Mouse (Mus musculus) frontal cortex, postnatal 25 days (tissue): ENCODE results near the gene Lgr6.

ENCODE experiments used
- DNase-seq, 2 experiments: peaks; one replicate each; pipeline ENCODE4 v3.0.0; 2022; ENCODE audit warnings: low spot score in 2 of 2

Gene Lgr6

DNA sequence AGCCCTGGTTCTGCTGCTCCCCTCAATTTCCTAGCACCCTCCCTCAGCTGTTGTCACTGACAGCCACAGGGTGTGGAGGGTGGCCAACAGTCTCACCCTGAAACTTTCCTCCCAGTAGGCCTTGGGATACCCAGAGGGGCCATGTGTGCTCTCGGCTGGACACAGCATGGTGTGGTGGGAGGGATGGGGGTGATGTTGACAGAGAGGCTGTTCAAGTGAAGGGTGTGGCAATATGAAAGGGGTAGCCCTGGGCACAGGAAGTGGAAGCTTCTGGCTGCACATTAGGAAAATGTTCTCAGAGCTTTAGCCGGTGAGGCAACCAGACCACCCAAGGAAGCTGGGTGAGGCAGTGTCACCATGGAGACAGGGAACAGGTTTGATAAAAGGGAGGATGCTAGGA lies 26.1 kb downstream of the Lgr6 start:
- DNase-seq, result no peak

- no peak for DNase-seq
These were observed 28.6 kb downstream of the Lgr6 start for GRCm38 (mm10) chr1:135076470-135076869.

- no peak for DNase-seq
These were observed 29.8 kb downstream of the Lgr6 start for GRCm38 (mm10) chr1:135075270-135075669.

DNA sequence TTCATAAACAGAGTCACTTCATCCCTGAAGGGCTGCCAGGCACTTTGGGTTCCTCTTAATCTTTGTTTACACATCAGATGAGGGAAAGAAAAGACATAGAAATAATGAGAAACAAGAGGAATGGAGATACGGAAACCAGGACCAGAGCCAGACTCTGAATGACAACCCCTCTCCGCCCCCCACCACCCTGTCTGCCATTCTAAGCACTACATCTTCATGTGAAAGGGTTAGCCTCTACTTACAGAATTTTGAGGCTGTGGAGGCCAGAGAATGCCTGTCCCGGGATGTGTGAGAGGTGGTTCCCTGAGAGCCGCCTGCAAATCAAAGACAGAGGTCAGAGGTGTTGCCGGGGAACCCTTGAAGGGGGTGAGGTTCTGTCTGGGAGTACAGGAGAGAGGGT lies 32.4 kb downstream of the Lgr6 start:
- no peak for DNase-seq

DNA sequence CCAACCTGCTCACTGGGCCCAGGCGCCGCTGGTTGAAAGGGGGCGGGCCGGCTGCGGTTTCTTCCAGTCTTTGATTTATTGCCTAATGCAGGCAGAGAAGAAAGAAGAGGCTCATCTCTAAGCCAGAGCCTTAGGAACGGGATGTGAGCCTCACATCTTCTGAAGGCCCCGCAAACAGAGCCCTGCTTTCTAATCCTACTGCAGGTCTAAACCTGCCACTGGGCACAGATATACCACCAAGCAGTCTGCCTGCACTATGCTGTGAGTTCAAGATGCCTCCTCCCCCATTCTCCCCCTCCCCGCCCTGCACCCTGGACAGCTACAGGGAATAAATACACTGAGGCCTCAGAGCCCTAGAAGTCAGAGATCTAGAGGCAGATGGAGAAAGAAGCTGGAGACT lies 35.2 kb downstream of the Lgr6 start:
- DNase-seq, result no peak

DNA sequence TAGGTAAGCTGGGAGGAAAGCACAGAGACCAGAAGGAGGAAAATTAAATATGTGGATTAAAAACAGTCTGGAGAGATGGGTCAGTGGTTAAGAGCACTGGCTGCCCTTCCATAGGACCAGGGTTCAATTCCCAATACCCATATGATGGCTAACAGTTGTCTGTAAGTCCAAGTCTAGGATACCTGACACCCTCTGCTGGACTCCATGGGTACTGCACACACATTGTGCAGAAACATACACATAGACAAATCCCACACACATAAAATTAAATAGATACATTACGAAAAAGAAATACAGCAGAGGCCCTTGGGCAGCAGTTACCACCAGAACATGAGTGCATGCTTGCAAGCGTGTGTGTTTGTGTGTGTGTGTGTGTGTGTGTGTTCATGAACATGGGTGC lies 40.6 kb downstream of the Lgr6 start:
- DNase-seq, result no peak

GRCm38 (mm10) chr1:135062936-135063335 lies 42.1 kb downstream of the Lgr6 start:
- no peak for DNase-seq

- no peak for DNase-seq
These were observed 43.8 kb downstream of the Lgr6 start for GRCm38 (mm10) chr1:135061300-135061699.

- no peak for DNase-seq
These were observed 44.9 kb downstream of the Lgr6 start for GRCm38 (mm10) chr1:135060174-135060573.

DNA sequence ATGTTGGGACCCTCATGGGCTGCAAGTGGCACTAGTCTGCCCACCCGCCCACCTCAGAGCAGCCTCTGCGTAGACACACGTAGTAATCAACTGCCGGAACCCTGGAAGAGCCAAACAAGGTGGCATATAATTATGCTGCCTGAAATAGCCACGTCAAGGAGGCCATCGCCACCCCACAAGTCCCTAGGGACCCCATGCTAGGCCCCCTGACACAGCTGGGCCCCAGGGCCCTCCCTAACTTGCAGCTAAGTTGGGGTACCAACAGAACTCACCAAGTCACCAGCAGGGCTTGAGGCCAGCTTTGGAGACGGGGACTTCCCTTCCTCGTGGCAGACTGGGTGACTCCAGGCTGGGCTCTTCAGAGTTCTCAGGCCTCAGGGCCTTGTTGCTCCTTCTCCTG lies 48.2 kb downstream of the Lgr6 start:
- no peak for DNase-seq

DNA sequence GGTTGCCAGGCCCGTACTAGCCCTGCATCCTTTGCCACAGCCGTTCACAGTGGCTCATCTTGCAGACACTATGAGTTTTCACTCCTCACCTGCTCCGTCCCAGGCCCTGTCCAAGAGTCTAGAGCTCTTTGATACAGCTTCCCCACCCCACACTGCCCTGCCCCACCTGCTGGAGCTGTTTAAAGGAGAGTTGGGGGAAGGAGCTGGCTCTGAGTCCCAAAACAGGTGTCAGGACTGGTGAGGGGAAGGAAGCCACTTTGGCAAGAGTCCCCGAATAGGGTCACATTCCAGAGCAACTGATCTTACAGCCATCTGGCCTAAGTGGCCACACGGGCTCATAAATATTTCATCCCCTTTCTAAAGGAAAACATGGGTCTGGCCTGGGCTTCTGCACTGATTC lies 51.0 kb downstream of the Lgr6 start:
- DNase-seq, result no peak

- no peak for DNase-seq
These were observed 60.6 kb downstream of the Lgr6 start for GRCm38 (mm10) chr1:135044439-135044838.

DNA sequence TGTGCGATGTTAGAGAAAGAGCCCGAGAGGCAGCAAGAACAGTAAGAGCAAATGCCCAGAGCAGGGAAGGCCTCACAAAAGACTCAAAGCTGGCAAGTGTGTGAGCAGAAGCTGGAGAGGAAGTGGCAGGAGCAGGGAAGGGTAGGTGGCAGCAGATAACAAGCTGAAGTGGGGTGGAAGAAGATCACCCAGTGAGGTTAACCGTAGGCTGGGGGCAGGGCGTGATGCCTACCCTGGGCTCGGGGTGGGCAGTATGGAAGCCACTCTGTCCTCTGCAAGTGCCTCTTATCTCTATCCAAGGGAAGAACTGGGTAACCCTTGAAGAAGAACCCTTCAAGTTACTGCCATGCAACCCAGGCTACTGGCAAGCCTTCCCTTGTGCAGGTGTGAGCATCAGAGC lies 68.8 kb downstream of the Lgr6 start:
- DNase-seq, result no peak

DNA sequence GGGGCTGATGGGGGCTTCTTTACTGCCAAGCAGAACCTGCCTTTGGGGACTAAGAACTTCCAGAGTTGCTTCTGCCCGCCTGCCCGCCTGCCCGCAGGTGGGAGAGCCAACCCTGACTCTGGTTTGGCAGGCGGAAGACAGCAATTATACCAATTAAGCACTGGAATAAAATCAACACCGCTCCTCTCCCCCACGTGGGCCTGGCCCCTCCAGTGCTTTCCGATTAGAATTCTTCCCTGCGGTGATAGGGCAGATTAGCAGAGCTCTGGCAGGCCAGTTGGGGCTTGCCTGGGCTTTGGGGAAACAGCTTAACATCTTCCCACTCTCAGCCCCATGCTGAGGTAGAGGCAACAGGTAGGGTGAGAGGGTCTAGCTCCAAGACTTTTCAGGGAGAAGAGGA lies 72.4 kb downstream of the Lgr6 start:
- no peak for DNase-seq

DNA sequence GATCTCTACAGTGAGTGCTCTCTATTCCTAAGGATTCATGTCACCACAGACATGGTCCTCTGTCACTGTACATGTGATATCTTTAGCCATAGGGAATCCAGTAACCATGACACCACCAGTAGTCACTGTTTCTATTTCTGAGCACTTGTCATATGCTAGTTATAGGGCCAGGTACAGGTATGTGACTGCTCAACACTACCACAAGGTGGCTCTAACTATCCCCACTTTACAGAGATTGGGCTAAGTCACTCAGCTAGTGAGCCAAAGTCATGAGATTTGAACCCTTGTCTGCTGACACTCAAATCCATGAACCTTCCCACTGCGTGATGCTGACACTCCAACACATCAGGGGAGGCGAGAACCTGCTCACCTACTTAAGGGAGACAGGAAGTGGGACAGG lies 75.0 kb downstream of the Lgr6 start:
- DNase-seq, result no peak

- no peak for DNase-seq
These were observed 78.8 kb downstream of the Lgr6 start for GRCm38 (mm10) chr1:135026275-135026674.

GRCm38 (mm10) chr1:135023583-135023982 lies 81.5 kb downstream of the Lgr6 start:
- no peak for DNase-seq

GRCm38 (mm10) chr1:135021936-135022335 lies 83.1 kb downstream of the Lgr6 start:
- no peak for DNase-seq

GRCm38 (mm10) chr1:135020970-135021369 lies 84.1 kb downstream of the Lgr6 start:
- DNase-seq, result no peak

DNA sequence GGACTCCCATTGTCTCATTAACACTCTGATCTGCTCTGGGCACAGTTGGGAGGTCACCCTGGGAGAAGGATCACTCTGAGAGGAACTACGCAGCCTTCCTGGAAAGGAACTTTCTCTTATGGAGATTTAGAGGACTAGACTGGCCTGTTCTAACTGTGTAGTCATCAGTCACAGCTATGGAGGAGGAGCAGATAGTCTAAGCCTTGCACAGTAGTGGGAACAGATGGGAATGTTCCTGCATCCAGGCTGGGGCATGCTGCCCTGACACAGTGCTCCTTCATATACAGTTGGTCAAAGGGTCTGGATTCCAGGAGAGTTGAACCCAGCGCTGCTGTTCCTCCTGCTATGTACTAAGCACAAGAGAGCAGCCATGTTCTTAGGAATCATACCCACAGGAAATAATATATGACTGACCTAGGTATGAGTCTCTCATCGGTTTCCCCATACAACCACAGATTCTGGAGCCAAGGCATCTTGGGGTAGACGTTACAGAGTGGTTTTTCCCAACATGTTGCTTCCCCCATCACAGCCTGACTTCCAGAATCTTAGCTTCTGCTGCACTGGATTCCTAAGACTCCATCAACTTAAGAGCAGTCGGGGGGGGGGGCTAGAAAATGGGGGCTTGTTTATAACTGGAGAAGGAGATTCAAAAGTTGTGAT lies 84.7 kb downstream of the Lgr6 start:
- DNase-seq, result no peak

GRCm38 (mm10) chr1:135019775-135020167 lies 85.3 kb downstream of the Lgr6 start:
- DNase-seq, result no peak

DNA sequence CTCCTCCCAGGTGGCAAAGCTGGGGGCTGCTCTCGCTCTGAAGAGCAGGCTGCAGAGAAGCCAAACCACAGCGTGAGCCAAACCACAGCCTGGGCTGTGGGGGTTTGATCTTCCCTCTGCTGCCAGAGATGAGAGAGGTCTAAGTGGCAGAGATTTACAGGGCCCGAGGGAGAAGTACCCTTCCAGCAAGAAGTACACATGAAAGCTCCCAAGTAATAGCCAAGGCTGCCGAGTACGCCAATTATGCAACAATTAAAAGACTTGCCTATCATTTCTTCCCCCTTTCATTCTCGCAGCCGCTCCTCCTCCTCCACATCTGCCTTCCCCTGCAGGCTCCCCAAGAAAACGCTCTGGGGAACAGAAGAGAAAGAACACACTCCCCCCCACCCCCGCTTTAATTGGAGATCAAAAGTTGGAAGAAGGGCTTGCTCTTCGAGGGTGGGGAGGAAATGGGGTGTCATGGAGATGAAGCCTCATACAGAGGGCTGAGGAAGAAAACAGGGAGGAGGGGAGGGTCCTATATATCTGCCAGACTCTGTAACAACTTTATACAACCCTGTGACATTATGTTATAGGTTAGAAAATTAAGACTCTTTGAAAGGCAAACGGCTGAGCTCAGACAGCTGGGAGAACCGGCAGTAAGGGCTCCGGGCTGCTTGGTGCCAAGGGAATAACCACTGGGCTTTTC lies 85.8 kb downstream of the Lgr6 start:
- DNase-seq, result no peak

- DNase-seq, result no peak
These were observed 87.4 kb downstream of the Lgr6 start for GRCm38 (mm10) chr1:135017656-135018015.
